Mouse (Mus musculus): ENCODE data around the gene 3110009E18Rik. TPM values are rescaled to one million over a fixed set of nuclear protein-coding genes. Genes with fewer than 3 reads are reported as not detected.

3110009E18Rik gene
- total and polyA plus RNA-seq, 2 experiments from 2014 or later = 2.2 to 10.7 TPM

DNA sequence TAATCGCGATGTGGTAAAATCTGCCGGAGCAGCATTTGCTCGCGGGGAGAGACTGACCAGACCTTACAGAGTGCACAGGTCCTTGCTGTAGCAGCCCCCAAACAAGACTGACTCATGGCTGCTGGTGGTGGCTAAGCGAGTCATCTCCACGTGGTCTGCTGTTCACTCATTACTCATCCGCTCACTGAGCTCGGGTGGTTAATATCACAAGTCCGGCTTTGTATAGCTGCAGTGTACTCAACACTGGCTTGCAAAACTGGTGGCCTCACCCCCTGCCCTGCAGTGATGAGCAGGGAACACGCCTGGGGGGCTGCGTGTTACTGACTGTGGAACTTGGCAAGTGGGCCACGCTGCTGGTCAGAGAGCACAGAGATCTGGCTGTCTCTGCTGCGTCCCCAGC is 115.4 kb downstream of the 3110009E18Rik start:
- no peak overlapping the region for H3K9ac ChIP-seq (replicated peaks; ENCODE audit: low read length)
- no peak overlapping the region for H3K27ac ChIP-seq
- DNase-seq (ENCODE audit: low spot score) = no peak
- H3K4me3 ChIP-seq (ENCODE audit: low read length) = no peak overlapping the region
- H3K27me3 ChIP-seq (ENCODE audit: insufficient read depth, low read length) = no peaks in the 10 kb centered on the region
- no peak overlapping the region for H3K4me2 ChIP-seq (ENCODE audit: low read depth, low read length)
- no peaks in the 10 kb centered on the region for H3K36me3 ChIP-seq (ENCODE audit: insufficient read depth, low read length)
- no peaks in the 10 kb centered on the region for H3K4me1 ChIP-seq (ENCODE audit: insufficient read depth, low read length)
- H3K9me3 ChIP-seq (ENCODE audit: low read length) = no peaks in the 10 kb centered on the region
- 83% methylated on average over 14 of the region's 14 CpGs for WGBS
- TF ChIP-seq CTCF (IDR thresholded peaks at IDR 0.05; ENCODE audit: low read depth) = no peak
- no peak for ATAC-seq

- no peaks in the 10 kb centered on the region for H3K9me3 ChIP-seq (ENCODE audit: low read length)
- H3K4me3 ChIP-seq (ENCODE audit: low read length) = no peak overlapping the region
- H3K36me3 ChIP-seq (ENCODE audit: insufficient read depth, low read length) = no peaks in the 10 kb centered on the region
- WGBS = 83% methylated on average over 1 of the region's 1 CpGs
- H3K9ac ChIP-seq (replicated peaks; ENCODE audit: low read length) = no peak overlapping the region
- no peak overlapping the region for H3K4me2 ChIP-seq (ENCODE audit: low read depth, low read length)
- no peak overlapping the region for H3K27ac ChIP-seq
- TF ChIP-seq CTCF (IDR thresholded peaks at IDR 0.05; ENCODE audit: low read depth) = no peak
- ATAC-seq = no peak
- no peaks in the 10 kb centered on the region for H3K4me1 ChIP-seq (ENCODE audit: insufficient read depth, low read length)
- no peak for DNase-seq (ENCODE audit: low spot score)
- H3K27me3 ChIP-seq (ENCODE audit: insufficient read depth, low read length) = no peaks in the 10 kb centered on the region
These were observed 116.1 kb downstream of the 3110009E18Rik start for GRCm38 (mm10) chr1:120237068-120237467.

Other genes starting within 250 kb of the 3110009E18Rik start
- gene Tmem177, start 208.0 kb upstream of the 3110009E18Rik start, total RNA-seq (2014; rRNA removed) = 6.8 and 10.8 TPM in 2 replicates
- 4.2 and 4.5 TPM in 2 replicates for gene Tmem177, start 208.0 kb upstream of the 3110009E18Rik start, polyA plus RNA-seq (2015; fragmentation: Nextera tagmentation; extraction: Ambion mirVana)
- gene Cfap221, start 124.0 kb upstream of the 3110009E18Rik start, total RNA-seq (2014; rRNA removed) = 1.9 TPM in 1 of 2 replicates, not detected in the other
- gene Cfap221, start 124.0 kb upstream of the 3110009E18Rik start, polyA plus RNA-seq (2015; fragmentation: Nextera tagmentation; extraction: Ambion mirVana) = 0.25 and 0.29 TPM in 2 replicates
- 1.9 and 2.0 TPM in 2 replicates for gene Sctr, start 114.3 kb upstream of the 3110009E18Rik start, total RNA-seq (2014; rRNA removed)
- 0.93 and 1.2 TPM in 2 replicates for gene Sctr, start 114.3 kb upstream of the 3110009E18Rik start, polyA plus RNA-seq (2015; fragmentation: Nextera tagmentation; extraction: Ambion mirVana)
- 2.9 and 3.8 TPM in 2 replicates for gene Tmem37, start 47.1 kb upstream of the 3110009E18Rik start, total RNA-seq (2014; rRNA removed)
- gene Tmem37, start 47.1 kb upstream of the 3110009E18Rik start, polyA plus RNA-seq (2015; fragmentation: Nextera tagmentation; extraction: Ambion mirVana) = 9.1 and 9.4 TPM in 2 replicates
- gene Dbi, start 109 bp upstream of the 3110009E18Rik start, total RNA-seq (2014; rRNA removed) = 529 and 602 TPM in 2 replicates
- gene Dbi, start 109 bp upstream of the 3110009E18Rik start, polyA plus RNA-seq (2015; fragmentation: Nextera tagmentation; extraction: Ambion mirVana) = 2,773 and 3,206 TPM in 2 replicates
- 5.2 and 7.8 TPM in 2 replicates for gene Steap3, start 151.5 kb downstream of the 3110009E18Rik start, total RNA-seq (2014; rRNA removed)
- 4.3 and 4.8 TPM in 2 replicates for gene Steap3, start 151.5 kb downstream of the 3110009E18Rik start, polyA plus RNA-seq (2015; fragmentation: Nextera tagmentation; extraction: Ambion mirVana)
- gene C1ql2, start 219.4 kb downstream of the 3110009E18Rik start, total RNA-seq (2014; rRNA removed) = 10.6 and 13.5 TPM in 2 replicates
- gene C1ql2, start 219.4 kb downstream of the 3110009E18Rik start, polyA plus RNA-seq (2015; fragmentation: Nextera tagmentation; extraction: Ambion mirVana) = 7.0 and 7.9 TPM in 2 replicates